Mouse (Mus musculus): ENCODE measurements around the gene Txnrd1.
A peak's percentile ranks its signal among the peaks of the same experiment; 100 is the strongest.

The Txnrd1 gene

GRCm38 (mm10) chr10:82833926-82834325, at the start of gene Txnrd1:
Gene Txnrd1, plus strand, starts transcription at chr10:82833951.
- no peak for DNase-seq

- no peak for DNase-seq
Measured at GRCm38 (mm10) chr10:82789181-82789580, 44.6 kb upstream of the Txnrd1 start.

GRCm38 (mm10) chr10:82790504-82790903, 43.2 kb upstream of the Txnrd1 start:
- no peak for DNase-seq

- DNase-seq, result no peak
Measured at GRCm38 (mm10) chr10:82791713-82792112, 42.0 kb upstream of the Txnrd1 start.

GRCm38 (mm10) chr10:82792311-82792710, 41.4 kb upstream of the Txnrd1 start:
- DNase-seq, result no peak

- peak; percentile 60 for DNase-seq
Measured at GRCm38 (mm10) chr10:82795071-82795731, 38.5 kb upstream of the Txnrd1 start.

GRCm38 (mm10) chr10:82795767-82796166, 38.0 kb upstream of the Txnrd1 start:
- DNase-seq, result peak; percentile 22

GRCm38 (mm10) chr10:82796471-82797118, 37.2 kb upstream of the Txnrd1 start:
- peak; percentile 48 for DNase-seq

- DNase-seq, result peak; percentile 28
Measured at GRCm38 (mm10) chr10:82797119-82797491, 36.6 kb upstream of the Txnrd1 start.

- DNase-seq, result peak; percentile 62
Measured at GRCm38 (mm10) chr10:82798312-82798933, 35.3 kb upstream of the Txnrd1 start.

GRCm38 (mm10) chr10:82800094-82800493, 33.7 kb upstream of the Txnrd1 start:
- DNase-seq, result no peak

- DNase-seq, result no peak
Measured at GRCm38 (mm10) chr10:82804396-82804795, 29.4 kb upstream of the Txnrd1 start.

- no peak for DNase-seq
Measured at GRCm38 (mm10) chr10:82805111-82805510, 28.6 kb upstream of the Txnrd1 start.

- no peak for DNase-seq
Measured at GRCm38 (mm10) chr10:82806414-82806813, 27.3 kb upstream of the Txnrd1 start.

- no peak for DNase-seq
Measured at GRCm38 (mm10) chr10:82807238-82807637, 26.5 kb upstream of the Txnrd1 start.

GRCm38 (mm10) chr10:82808155-82808554, 25.6 kb upstream of the Txnrd1 start:
- DNase-seq, result no peak

GRCm38 (mm10) chr10:82808891-82809290, 24.9 kb upstream of the Txnrd1 start:
- no peak for DNase-seq

GRCm38 (mm10) chr10:82809352-82809751, 24.4 kb upstream of the Txnrd1 start:
- no peak for DNase-seq

- peak; percentile 93 for DNase-seq
Measured at GRCm38 (mm10) chr10:82811855-82812431, 21.8 kb upstream of the Txnrd1 start.

- DNase-seq, result peak; percentile 69
Measured at GRCm38 (mm10) chr10:82814096-82814970, 19.4 kb upstream of the Txnrd1 start.

GRCm38 (mm10) chr10:82816441-82816840, 17.3 kb upstream of the Txnrd1 start:
- DNase-seq, result no peak

- no peak for DNase-seq
Measured at GRCm38 (mm10) chr10:82817514-82817913, 16.2 kb upstream of the Txnrd1 start.

GRCm38 (mm10) chr10:82817936-82818335, 15.8 kb upstream of the Txnrd1 start:
- DNase-seq, result peak; percentile 52
